Mouse (Mus musculus) testis, adult 2 months (tissue): ENCODE data around the gene S1pr3. TPM values are rescaled to one million over a fixed set of nuclear protein-coding genes. Genes with fewer than 3 reads are reported as not detected.

ENCODE experiments used
- H3K27ac ChIP-seq: fragments of 200-500 bp; 2 replicates; pipeline ENCODE4 v1.5.1; 2012; ENCODE audit warnings: low read depth, low read length; ENCODE audit not compliant: control insufficient read depth, insufficient read depth
- H3K27me3 ChIP-seq: fragments of 200-500 bp; 2 replicates; pipeline ENCODE4 v1.6.1; 2012; ENCODE audit warnings: mild to moderate bottlenecking, low read length, moderate library complexity; ENCODE audit not compliant: control insufficient read depth, insufficient read depth
- H3K36me3 ChIP-seq: fragments of 200-500 bp; 2 replicates; pipeline ENCODE4 v1.6.1; 2012; ENCODE audit warnings: mild to moderate bottlenecking, low read length; ENCODE audit not compliant: control insufficient read depth, insufficient read depth
- H3K4me1 ChIP-seq: fragments of 200-500 bp; 2 replicates; pipeline ENCODE4 v1.6.1; 2012; ENCODE audit warnings: low read length; ENCODE audit not compliant: control insufficient read depth, insufficient read depth
- H3K4me3 ChIP-seq: fragments of 200-500 bp; 2 replicates; pipeline ENCODE4 v1.5.1; 2012; ENCODE audit warnings: low read depth, mild to moderate bottlenecking, low read length, moderate library complexity, mixed read lengths; ENCODE audit not compliant: control insufficient read depth
- CTCF ChIP-seq: fragments of 200-500 bp; IDR thresholded peaks from 2 replicates; pipeline ENCODE4 v1.5.1; 2012; ENCODE audit warnings: low read depth, mild to moderate bottlenecking, inconsistent platforms, low read length, moderate library complexity; ENCODE audit not compliant: control insufficient read depth, insufficient read depth, insufficient replicate concordance
- POLR2A ChIP-seq: fragments of 200-500 bp; IDR thresholded peaks from 2 replicates; pipeline ENCODE4 v1.6.1; 2012; ENCODE audit warnings: low read depth, mild to moderate bottlenecking, inconsistent platforms, low read length, moderate library complexity; ENCODE audit not compliant: control insufficient read depth
- polyA plus RNA-seq: library from polyadenylated mRNA; depleted of rRNA; stranded (reverse); fragments of >200 nt; gene quantifications from 2 replicates; pipeline ENCODE4 v1.2.3, GENCODE M21; 2012

Gene S1pr3
- polyA plus RNA-seq, 1 experiment, result 3.1 TPM

- no peaks in the 10 kb centered on the region for H3K36me3 ChIP-seq
- H3K4me1 ChIP-seq, result peaks cover 8% of the 10 kb centered on the region
- no peaks in the 10 kb centered on the region for H3K27me3 ChIP-seq
- TF ChIP-seq POLR2A (no peak), CTCF (no peak)
- no peak overlapping the region for H3K27ac ChIP-seq
- H3K4me3 ChIP-seq, result no peak overlapping the region
These were observed 2.6 kb upstream of the S1pr3 start for GRCm38 (mm10) chr13:51405731-51406320.

GRCm38 (mm10) chr13:51407541-51408217, 760 bp upstream of the S1pr3 start:
- Histone ChIP-seq H3K4me1 (peaks cover 8% of the 10 kb centered on the region), H3K27me3 (no peaks in the 10 kb centered on the region), H3K27ac (no peak overlapping the region), H3K4me3 (no peak overlapping the region), H3K36me3 (no peaks in the 10 kb centered on the region)
- no peak for TF ChIP-seq POLR2A
- no peak for TF ChIP-seq CTCF

- Histone ChIP-seq H3K27ac (no peak overlapping the region), H3K4me1 (peaks cover 5% of the 10 kb centered on the region; the same call in 1 of the 2 replicates), H3K27me3 (no peaks in the 10 kb centered on the region), H3K4me3 (no peak overlapping the region), H3K36me3 (no peaks in the 10 kb centered on the region)
- TF ChIP-seq POLR2A, result no peak
- no peak for TF ChIP-seq CTCF
These were observed 1.6 kb downstream of the S1pr3 start for GRCm38 (mm10) chr13:51409936-51410481.

- H3K27me3 ChIP-seq, result no peaks in the 10 kb centered on the region
- no peaks in the 10 kb centered on the region for H3K36me3 ChIP-seq
- H3K27ac ChIP-seq, result peak overlapping the region; percentile 36; the same call in 1 of the 2 replicates
- peaks cover 5% of the 10 kb centered on the region; the same call in 1 of the 2 replicates for H3K4me1 ChIP-seq
- no peak overlapping the region for H3K4me3 ChIP-seq
- no peak for TF ChIP-seq CTCF
- no peak for TF ChIP-seq POLR2A
These were observed 2.8 kb downstream of the S1pr3 start for GRCm38 (mm10) chr13:51411243-51411642.

GRCm38 (mm10) chr13:51411696-51412430, 3.4 kb downstream of the S1pr3 start:
- no peak overlapping the region for H3K4me3 ChIP-seq
- TF ChIP-seq CTCF (no peak), POLR2A (no peak)
- H3K4me1 ChIP-seq, result peaks cover 5% of the 10 kb centered on the region; the same call in 1 of the 2 replicates
- H3K36me3 ChIP-seq, result no peaks in the 10 kb centered on the region
- no peaks in the 10 kb centered on the region for H3K27me3 ChIP-seq
- no peak overlapping the region for H3K27ac ChIP-seq

- Histone ChIP-seq H3K27ac (no peak overlapping the region), H3K4me1 (peaks cover 8% of the 10 kb centered on the region)
These were observed 5.0 kb downstream of the S1pr3 start for GRCm38 (mm10) chr13:51413461-51413860.

GRCm38 (mm10) chr13:51416727-51417126, 8.3 kb downstream of the S1pr3 start:
- H3K27me3 ChIP-seq, result no peaks in the 10 kb centered on the region
- TF ChIP-seq POLR2A, result no peak
- no peak for TF ChIP-seq CTCF
- H3K36me3 ChIP-seq, result no peaks in the 10 kb centered on the region
- no peak overlapping the region for H3K4me3 ChIP-seq
- H3K27ac ChIP-seq, result no peak overlapping the region
- H3K4me1 ChIP-seq, result peaks cover 16% of the 10 kb centered on the region

More at GRCm38 (mm10) chr13:51413461-51413860, 5.0 kb downstream of the S1pr3 start:
- no peaks in the 10 kb centered on the region for H3K27me3 ChIP-seq
- TF ChIP-seq POLR2A, result no peak
- peak; percentile 37; the same call in 1 of the 2 replicates for TF ChIP-seq CTCF
- no peak overlapping the region for H3K4me3 ChIP-seq
- H3K36me3 ChIP-seq, result no peaks in the 10 kb centered on the region
